8 mouse cellular contexts compared by ENCODE assay signal in the genomic region with DNA sequence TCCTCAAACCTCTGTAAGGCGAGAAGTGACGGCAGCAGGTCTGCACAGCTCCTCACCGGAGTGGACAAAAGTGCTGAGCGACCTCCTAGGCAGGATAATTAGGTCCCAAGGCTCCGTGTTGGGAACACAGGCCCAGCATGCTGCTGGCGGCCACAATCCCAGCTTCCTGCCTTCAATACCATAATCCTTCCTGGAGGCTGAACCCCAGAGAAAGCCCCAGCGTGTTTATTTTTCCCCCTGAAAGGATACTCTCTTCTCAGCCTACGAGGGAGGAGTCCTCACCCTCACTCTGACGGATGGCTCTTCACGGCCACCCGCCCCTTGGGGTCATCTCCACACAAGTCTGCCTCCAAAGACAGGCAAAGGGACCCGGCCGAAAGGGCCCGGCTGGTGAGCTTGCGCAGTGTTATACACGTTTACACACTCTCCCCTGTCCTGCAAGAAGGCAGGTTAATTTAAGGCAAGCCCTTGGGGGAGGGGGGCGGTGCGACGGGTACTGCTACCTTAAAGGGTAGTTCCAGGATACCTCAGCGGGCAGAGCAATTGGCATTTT.
DNase-seq lines count a peak whose midpoint lies in the region; ATAC-seq lines count a peak whose summit lies in the region.

No protein-coding gene starts in this region.

- H3K27ac ChIP-seq in heart, embryonic 10.5 days: peak overlapping the region; percentile 89
- H3K27ac ChIP-seq in kidney, embryonic 15.5 days: peak overlapping the region; percentile 94

- peaks cover 63% of the 10 kb centered on the region for H3K4me1 ChIP-seq in heart, embryonic 10.5 days
- peaks cover 72% of the 10 kb centered on the region for H3K4me1 ChIP-seq in kidney, embryonic 15.5 days

- peak overlapping the region; percentile 82 for H3K9ac ChIP-seq in kidney, embryonic 15.5 days

- peaks cover 4% of the 10 kb centered on the region; the same call in 1 of the 2 replicates for H3K36me3 ChIP-seq in heart, embryonic 10.5 days
- peaks cover 17% of the 10 kb centered on the region for H3K36me3 ChIP-seq in kidney, embryonic 15.5 days

- WGBS in heart, embryonic 10.5 days: 4% methylated on average over 20 of the region's 20 CpGs
- 3% methylated on average over 20 of the region's 20 CpGs for WGBS in kidney, embryonic 15.5 days

- peak overlapping the region; percentile 86 for H3K4me2 ChIP-seq in kidney, embryonic 15.5 days

- 0 out of 2 replicates have a peak, but pooled peaks have one; percentile 10 for ATAC-seq in kidney, embryonic 15.5 days (replicated peaks; ENCODE audit: low FRiP score)

- peak; percentile 76 for DNase-seq in heart, embryonic 10.5 days (ENCODE audit: low spot score)
- DNase-seq in heart, adult 8-10 months (ENCODE audit: low spot score): no peak
- DNase-seq in embryo, embryonic 11 days: peak; percentile 70
- peak; percentile 38 to 63 for DNase-seq in lung, postnatal 4 days
- no peak for DNase-seq in gastrocnemius, adult 18-20 months (ENCODE audit: low spot score)
- no peak for DNase-seq in layer of hippocampus, postnatal 25 days (ENCODE audit: extremely low spot score in 1 of 2, low spot score in 1 of 2)
- DNase-seq in cerebellum, adult 11 months: no peak

- peak overlapping the region; percentile 76 for H3K4me3 ChIP-seq in heart, embryonic 10.5 days
- H3K4me3 ChIP-seq in kidney, embryonic 15.5 days (replicated peaks): peak overlapping the region; percentile 81

- H3K27me3 ChIP-seq in heart, embryonic 10.5 days (ENCODE audit: insufficient read depth, poor library complexity, severe bottlenecking): 0 out of 2 replicates have a peak, but pooled peaks cover 6% of the 10 kb centered on the region
- H3K27me3 ChIP-seq in kidney, embryonic 15.5 days: no peaks in the 10 kb centered on the region

- no peaks in the 10 kb centered on the region for H3K9me3 ChIP-seq in heart, embryonic 10.5 days
- H3K9me3 ChIP-seq in kidney, embryonic 15.5 days (replicated peaks): no peaks in the 10 kb centered on the region

Comparison
In these comparisons a context has a peak if more than half of its experiments do, and no peak if none do; other contexts are left out.
1. DNase-seq: peak in heart, embryonic 10.5 days (single experiment), embryo, embryonic 11 days (single experiment) and lung, postnatal 4 days (2 of 2); none in heart, adult 8-10 months (single experiment), gastrocnemius, adult 18-20 months (single experiment), layer of hippocampus, postnatal 25 days (0 of 2) and cerebellum, adult 11 months (single experiment).